Mouse (Mus musculus) midbrain, embryonic 13.5 days (tissue): ENCODE results near the gene Phf21a. TPM values are rescaled to one million over a fixed set of nuclear protein-coding genes. Genes with fewer than 3 reads are reported as not detected.
"Not testable (repeated sequence)": the region's sequence is repeated elsewhere in the genome, so short reads cannot be mapped to it uniquely, and the experiment has no call there.

ENCODE experiments used
- ATAC-seq: fragments of 200-750 bp; cut with Nextera tagmentation; 2 replicates; pipeline ENCODE4 v1.8.0; 2017; ENCODE audit warnings: mild to moderate bottlenecking, moderate TSS enrichment, moderate library complexity
- H3K27ac ChIP-seq: fragments of 300-500 bp; sonication (generic); 2 replicates; pipeline ENCODE4 v1.5.1; 2015; ENCODE audit warnings: inconsistent platforms, mild to moderate bottlenecking, moderate library complexity
- H3K27me3 ChIP-seq: fragments of 300-500 bp; sonication (generic); 2 replicates; pipeline ENCODE4 v1.6.1; 2015; ENCODE audit warnings: mild to moderate bottlenecking, inconsistent platforms
- H3K36me3 ChIP-seq: fragments of 300-500 bp; sonication (generic); 2 replicates; pipeline ENCODE4 v1.6.1; 2015; ENCODE audit warnings: mild to moderate bottlenecking, inconsistent platforms
- H3K4me1 ChIP-seq: fragments of 300-500 bp; sonication (generic); replicated peaks from 2 replicates; pipeline ENCODE4 v1.6.1; 2015; ENCODE audit warnings: inconsistent platforms
- H3K4me2 ChIP-seq: fragments of 300-500 bp; sonication (generic); replicated peaks from 2 replicates; pipeline ENCODE4 v1.6.1; 2015; ENCODE audit warnings: moderate library complexity, mild to moderate bottlenecking, inconsistent platforms
- H3K4me3 ChIP-seq: fragments of 300-500 bp; sonication (generic); replicated peaks from 2 replicates; pipeline ENCODE4 v1.5.1; 2015; ENCODE audit warnings: mild to moderate bottlenecking, inconsistent platforms
- H3K9ac ChIP-seq: fragments of 300-500 bp; sonication (generic); replicated peaks from 2 replicates; pipeline ENCODE4 v1.6.1; 2015; ENCODE audit warnings: mild to moderate bottlenecking, inconsistent platforms
- H3K9me3 ChIP-seq: fragments of 300-500 bp; sonication (generic); 2 replicates; pipeline ENCODE4 v1.6.1; 2016; ENCODE audit warnings: mild to moderate bottlenecking, inconsistent platforms
- WGBS: fragments of 180-500 bp; shearing (Covaris S2); methylation state at CpG from one replicate; pipeline ENCODE4 v1.1.7; 2015; 5-methylcytosine and 5-hydroxymethylcytosine counted together
- polyA plus RNA-seq: library from polyadenylated mRNA; unstranded; fragments of >200 nt; fragmentation: Nextera tagmentation; extraction: Ambion mirVana; gene quantifications from 2 replicates; pipeline ENCODE4 v1.2.1, GENCODE M21; 2015

The Phf21a gene
- polyA plus RNA-seq, 1 experiment from 2014 or later, result 48.8 TPM

DNA sequence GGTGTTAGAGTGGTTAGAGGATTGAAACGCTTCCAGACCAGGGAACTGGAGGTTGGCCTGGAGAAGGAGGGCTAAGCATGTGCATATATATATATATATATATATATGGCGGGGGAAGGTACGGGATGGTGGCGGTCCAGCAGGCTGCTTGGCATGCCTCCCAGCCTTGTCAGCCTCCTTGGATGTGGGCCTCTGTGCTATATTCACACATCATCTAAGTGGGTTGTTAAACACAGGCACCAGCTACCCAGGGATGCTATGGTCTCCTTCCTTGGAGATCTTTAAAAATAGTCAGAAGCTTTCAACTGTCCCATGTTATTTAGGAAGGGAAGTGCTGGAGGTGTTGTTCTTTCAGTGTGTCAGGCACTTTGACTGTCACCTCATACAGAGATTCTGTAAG, 3.1 kb upstream of the Phf21a start:
- WGBS, result 89% methylated on average over 4 of the region's 4 CpGs
- no peak overlapping the region for H3K4me2 ChIP-seq
- no peak overlapping the region for H3K27ac ChIP-seq
- H3K9me3 ChIP-seq, result no peaks in the 10 kb centered on the region
- H3K4me3 ChIP-seq, result no peak overlapping the region
- no peaks in the 10 kb centered on the region for H3K36me3 ChIP-seq
- H3K9ac ChIP-seq, result no peak overlapping the region
- no peaks in the 10 kb centered on the region for H3K27me3 ChIP-seq
- no peaks in the 10 kb centered on the region for H3K4me1 ChIP-seq
- ATAC-seq, result no peak

DNA sequence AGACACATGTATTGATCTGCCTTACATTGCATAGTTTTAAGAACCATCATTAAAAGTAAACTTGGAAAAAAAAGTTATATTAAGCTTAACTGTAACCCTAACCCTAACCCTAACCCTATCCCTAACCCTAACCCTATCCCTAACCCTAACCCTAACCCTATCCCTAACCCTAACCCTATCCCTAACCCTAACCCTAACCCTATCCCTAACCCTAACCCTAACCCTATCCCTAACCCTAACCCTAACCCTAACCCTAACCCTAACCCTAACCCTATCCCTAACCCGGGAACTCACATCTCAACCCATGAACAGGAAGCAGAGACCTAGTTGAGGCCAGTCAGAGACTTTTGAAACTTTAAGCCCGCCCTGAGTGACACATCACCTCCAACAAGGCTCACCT, 586 bp downstream of the Phf21a start:
- not testable (repeated sequence) for H3K27ac ChIP-seq, H3K4me3 ChIP-seq, H3K4me1 ChIP-seq, ATAC-seq, H3K36me3 ChIP-seq, H3K4me2 ChIP-seq, H3K9ac ChIP-seq, H3K27me3 ChIP-seq, H3K9me3 ChIP-seq
- 89% methylated on average over 2 of the region's 2 CpGs for WGBS

DNA sequence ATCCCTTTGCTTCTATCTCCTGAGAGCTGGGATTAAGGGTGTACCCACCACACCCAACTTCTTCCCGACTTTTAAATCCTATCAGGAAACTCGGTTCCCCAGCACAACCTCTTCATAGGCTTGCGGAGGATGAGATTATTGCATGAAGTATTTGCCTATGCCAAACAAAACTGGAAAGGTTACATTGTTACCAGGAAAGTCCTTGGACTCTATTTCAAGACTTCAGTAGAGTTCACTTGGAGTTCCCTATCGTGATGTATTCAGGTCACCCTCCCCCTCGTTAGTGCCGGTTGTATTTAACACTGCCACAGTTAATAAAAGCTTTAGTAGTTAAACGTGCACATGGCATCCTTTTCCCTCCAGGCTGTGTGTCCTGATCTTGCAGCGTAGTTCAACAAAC, 1.2 kb downstream of the Phf21a start:
- Histone ChIP-seq H3K4me3 (no peak overlapping the region), H3K27me3 (no peaks in the 10 kb centered on the region), H3K36me3 (no peaks in the 10 kb centered on the region), H3K4me1 (no peaks in the 10 kb centered on the region), H3K4me2 (no peak overlapping the region), H3K9me3 (no peaks in the 10 kb centered on the region), H3K27ac (no peak overlapping the region), H3K9ac (no peak overlapping the region)
- WGBS, result 70% methylated on average over 8 of the region's 8 CpGs
- no peak for ATAC-seq

DNA sequence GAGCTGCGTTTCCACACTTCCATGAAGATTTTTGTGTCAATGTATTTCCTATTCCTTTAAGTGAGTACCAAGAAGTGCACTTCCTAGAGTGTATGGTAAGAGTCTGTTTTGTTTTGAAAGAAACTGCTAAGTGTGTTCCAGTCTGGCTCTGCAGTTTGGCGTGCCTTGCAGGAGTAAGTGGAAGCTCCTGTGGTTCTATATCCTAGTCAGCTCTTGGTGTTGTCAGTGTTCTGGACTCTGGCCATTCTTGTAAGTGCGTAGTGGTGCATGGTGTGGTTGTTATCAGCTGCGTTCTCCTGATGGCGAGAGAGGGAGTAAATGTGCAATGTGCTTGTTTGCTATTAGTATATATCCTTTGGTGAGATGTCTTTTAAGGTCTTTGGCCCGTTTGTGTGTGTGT, 7.9 kb downstream of the Phf21a start:
- H3K36me3 ChIP-seq, result no peaks in the 10 kb centered on the region
- no peak overlapping the region for H3K4me2 ChIP-seq
- WGBS, result 88% methylated on average over 6 of the region's 6 CpGs
- H3K27me3 ChIP-seq, result no peaks in the 10 kb centered on the region
- H3K4me3 ChIP-seq, result no peak overlapping the region
- ATAC-seq, result no peak
- H3K9me3 ChIP-seq, result no peaks in the 10 kb centered on the region
- H3K27ac ChIP-seq, result no peak overlapping the region
- H3K4me1 ChIP-seq, result no peaks in the 10 kb centered on the region
- H3K9ac ChIP-seq, result no peak overlapping the region

DNA sequence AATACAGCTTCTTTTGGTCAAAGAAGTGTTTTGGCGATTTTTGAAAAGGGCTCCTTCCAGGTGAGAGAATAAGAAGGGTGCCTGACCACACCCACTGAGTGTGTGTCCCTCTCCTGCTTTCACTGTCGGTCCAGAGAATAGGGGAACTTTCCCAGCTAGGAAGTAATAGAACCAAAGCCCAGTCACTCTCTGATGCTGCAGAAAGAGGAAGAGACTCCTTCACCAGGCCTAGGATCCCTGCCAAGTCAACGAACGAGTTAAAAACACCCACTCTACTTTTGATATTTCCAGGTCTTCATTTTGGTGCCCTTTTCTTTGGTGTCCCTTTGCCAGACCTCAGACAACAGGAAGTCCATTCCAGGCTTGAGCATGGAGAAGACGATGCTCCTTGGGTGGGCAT, 31.6 kb downstream of the Phf21a start:
- H3K9me3 ChIP-seq, result no peaks in the 10 kb centered on the region
- no peaks in the 10 kb centered on the region for H3K36me3 ChIP-seq
- H3K4me3 ChIP-seq, result no peak overlapping the region
- H3K4me1 ChIP-seq, result no peaks in the 10 kb centered on the region
- H3K4me2 ChIP-seq, result no peak overlapping the region
- no peak overlapping the region for H3K9ac ChIP-seq
- WGBS, result 85% methylated on average over 5 of the region's 5 CpGs
- no peak for ATAC-seq
- no peaks in the 10 kb centered on the region for H3K27me3 ChIP-seq
- no peak overlapping the region for H3K27ac ChIP-seq

DNA sequence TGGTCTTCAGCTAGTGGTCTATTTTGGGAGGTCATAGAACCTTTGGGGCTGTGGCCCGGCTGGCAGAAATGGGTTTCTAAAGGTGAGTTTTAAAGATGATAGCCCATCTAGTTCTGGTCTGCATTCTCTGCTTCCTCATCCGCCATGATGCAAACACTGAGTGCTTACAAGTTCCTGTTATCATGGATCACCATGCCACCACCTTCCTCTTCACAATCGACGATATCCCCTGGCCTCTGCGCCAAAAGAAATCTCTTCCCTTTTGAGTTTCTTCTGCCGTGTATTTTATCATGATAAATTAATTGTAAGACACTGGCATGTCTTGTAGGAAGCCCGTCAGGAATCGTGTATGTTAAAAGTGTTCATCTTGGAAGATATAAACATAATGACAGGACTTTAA, 32.4 kb downstream of the Phf21a start:
- Histone ChIP-seq H3K4me2 (no peak overlapping the region), H3K4me1 (no peaks in the 10 kb centered on the region), H3K27me3 (no peaks in the 10 kb centered on the region), H3K4me3 (no peak overlapping the region), H3K9me3 (no peaks in the 10 kb centered on the region), H3K27ac (no peak overlapping the region), H3K9ac (no peak overlapping the region), H3K36me3 (no peaks in the 10 kb centered on the region)
- ATAC-seq, result no peak
- WGBS, result 94% methylated on average over 8 of the region's 8 CpGs

DNA sequence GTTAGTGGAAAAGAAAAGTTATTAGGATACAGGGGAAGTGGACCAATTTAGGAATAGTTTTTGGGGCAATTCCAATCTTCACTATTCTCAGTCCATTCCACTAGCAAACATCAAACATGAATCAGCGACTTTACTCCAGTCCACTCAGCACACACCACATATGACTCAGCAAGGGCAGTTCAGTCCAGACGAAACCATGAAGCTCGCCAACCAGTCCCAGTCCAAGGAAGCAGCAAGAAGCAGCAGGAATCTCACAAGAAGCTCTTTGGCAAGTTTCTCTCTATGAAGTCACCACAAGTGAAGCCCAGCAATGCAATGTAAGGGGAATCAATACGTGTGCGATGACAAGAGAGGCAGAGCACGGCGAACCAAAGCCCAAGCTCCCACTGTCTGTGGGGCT, 37.2 kb downstream of the Phf21a start:
- Histone ChIP-seq H3K27me3 (no peaks in the 10 kb centered on the region), H3K9me3 (no peaks in the 10 kb centered on the region), H3K9ac (no peak overlapping the region), H3K4me3 (no peak overlapping the region), H3K36me3 (no peaks in the 10 kb centered on the region), H3K4me1 (no peaks in the 10 kb centered on the region), H3K27ac (no peak overlapping the region), H3K4me2 (no peak overlapping the region)
- 98% methylated on average over 7 of the region's 7 CpGs for WGBS
- no peak for ATAC-seq

DNA sequence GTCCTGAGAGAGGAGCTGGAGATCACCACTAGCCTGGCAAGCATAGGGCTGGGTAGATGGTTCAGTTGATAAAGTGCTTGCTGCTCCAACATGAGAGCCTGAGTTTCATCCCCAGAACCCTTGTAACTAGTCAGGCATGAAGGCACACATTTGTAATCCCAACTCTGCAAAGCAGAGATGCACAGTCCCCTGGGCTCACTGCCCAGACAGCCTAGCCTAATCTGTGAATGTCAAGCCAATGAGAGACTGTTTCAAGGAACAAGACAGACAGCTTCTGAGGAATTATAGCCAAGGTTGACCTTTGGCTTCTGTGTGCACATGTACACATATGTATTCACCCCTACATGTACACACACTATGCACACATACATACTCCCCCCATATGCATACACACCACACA, 45.8 kb downstream of the Phf21a start:
- Histone ChIP-seq H3K4me3 (no peak overlapping the region), H3K36me3 (no peaks in the 10 kb centered on the region), H3K27ac (no peak overlapping the region), H3K9me3 (no peaks in the 10 kb centered on the region), H3K4me1 (peaks cover 10% of the 10 kb centered on the region), H3K4me2 (no peak overlapping the region), H3K9ac (no peak overlapping the region), H3K27me3 (no peaks in the 10 kb centered on the region)
- ATAC-seq, result no peak

DNA sequence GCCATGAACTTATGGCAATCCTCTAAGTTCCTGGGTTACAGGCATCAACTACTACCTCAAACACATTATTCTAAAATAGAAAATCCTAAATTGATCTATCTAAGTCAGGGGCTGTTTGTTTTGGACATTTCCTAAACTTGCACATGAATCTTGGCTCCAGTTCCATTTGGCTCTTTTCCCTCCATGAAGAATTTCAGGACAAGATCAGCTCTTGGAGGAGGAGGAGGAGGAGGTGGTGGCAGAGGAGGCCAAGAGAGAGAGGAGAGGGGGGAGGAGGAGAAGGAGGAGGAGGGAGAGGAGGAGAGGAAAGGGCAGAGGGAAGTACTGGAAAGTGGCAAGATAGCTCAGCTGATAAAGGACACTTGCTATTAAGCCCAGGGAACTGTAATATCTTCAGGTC, 46.4 kb downstream of the Phf21a start:
- Histone ChIP-seq H3K4me1 (peaks cover 10% of the 10 kb centered on the region), H3K4me2 (no peak overlapping the region), H3K9ac (no peak overlapping the region), H3K4me3 (no peak overlapping the region), H3K36me3 (no peaks in the 10 kb centered on the region), H3K27ac (no peak overlapping the region), H3K9me3 (no peaks in the 10 kb centered on the region), H3K27me3 (no peaks in the 10 kb centered on the region)
- no peak for ATAC-seq

DNA sequence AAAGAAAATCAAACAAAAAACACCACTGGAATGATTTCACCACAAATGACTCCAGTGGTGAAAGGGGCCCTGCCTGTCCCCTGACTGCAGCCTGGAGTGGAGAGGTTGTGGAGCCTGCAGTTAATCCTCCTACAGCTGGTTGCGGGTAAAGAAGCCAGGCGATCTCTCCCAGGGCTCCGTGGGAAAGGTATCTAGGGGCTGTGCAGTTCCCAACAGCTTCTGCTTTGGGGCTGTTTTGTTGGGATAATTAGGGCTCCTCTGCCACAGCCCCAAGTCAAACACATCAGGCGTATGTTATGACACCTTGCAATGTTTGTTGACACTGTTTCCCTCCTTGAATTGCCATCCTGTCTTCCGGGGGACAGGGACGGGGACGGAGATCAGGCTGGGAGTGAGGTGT, 47.5 kb downstream of the Phf21a start:
- ATAC-seq, result no peak
- H3K4me2 ChIP-seq, result peak overlapping the region; percentile 1

DNA sequence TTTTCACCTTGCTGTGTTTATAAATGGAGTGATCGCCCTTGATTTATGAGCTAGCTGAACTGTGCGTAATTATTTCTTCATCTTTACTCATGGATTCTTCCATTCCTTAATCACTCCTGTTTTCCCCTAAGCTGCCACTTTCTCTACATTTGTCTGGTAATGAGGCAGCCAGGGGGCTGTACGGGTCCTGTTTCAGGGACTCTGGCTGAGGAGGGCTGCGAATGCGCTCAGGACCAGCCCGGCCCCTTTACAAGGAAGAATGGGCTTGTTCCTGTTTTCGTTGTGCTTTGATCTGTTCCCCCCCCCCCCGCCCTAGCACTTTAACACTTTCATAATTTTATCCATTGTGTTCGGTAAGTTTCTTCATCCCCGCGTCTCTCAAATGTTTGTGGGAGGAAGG, 48.2 kb downstream of the Phf21a start:
- Histone ChIP-seq H3K9ac (no peak overlapping the region), H3K9me3 (no peaks in the 10 kb centered on the region), H3K4me2 (peak overlapping the region; percentile 1), H3K27ac (no peak overlapping the region), H3K27me3 (no peaks in the 10 kb centered on the region), H3K36me3 (no peaks in the 10 kb centered on the region), H3K4me3 (no peak overlapping the region), H3K4me1 (peaks cover 10% of the 10 kb centered on the region)
- 25% methylated on average over 11 of the region's 11 CpGs for WGBS
- no peak for ATAC-seq

More for the DNA sequence above, 47.5 kb downstream of the Phf21a start:
- no peaks in the 10 kb centered on the region for H3K9me3 ChIP-seq
- no peak overlapping the region for H3K27ac ChIP-seq
- no peaks in the 10 kb centered on the region for H3K27me3 ChIP-seq
- no peaks in the 10 kb centered on the region for H3K36me3 ChIP-seq
- H3K4me1 ChIP-seq, result peaks cover 10% of the 10 kb centered on the region
- 23% methylated on average over 7 of the region's 7 CpGs for WGBS
- H3K4me3 ChIP-seq, result no peak overlapping the region
- no peak overlapping the region for H3K9ac ChIP-seq

DNA sequence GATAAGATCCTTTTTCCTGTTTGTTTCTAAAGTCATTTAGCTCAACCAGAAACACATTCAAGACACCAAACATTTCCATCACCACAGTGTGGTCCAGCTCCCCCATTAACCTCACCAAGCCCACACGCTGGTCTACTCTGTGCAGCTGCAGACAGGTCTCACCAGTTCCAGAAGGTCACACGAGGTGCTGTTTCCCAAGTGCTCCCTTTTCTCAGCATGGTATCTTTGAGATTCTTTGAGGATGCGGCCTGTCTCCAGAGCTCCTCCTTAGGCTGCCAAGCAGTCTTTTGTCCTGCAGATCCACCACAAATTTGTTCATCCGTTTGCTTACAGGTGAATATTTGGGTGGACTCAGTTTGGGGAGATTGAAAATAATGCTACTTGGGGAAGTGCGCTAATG, 51.0 kb downstream of the Phf21a start:
- Histone ChIP-seq H3K36me3 (no peaks in the 10 kb centered on the region), H3K27me3 (no peaks in the 10 kb centered on the region), H3K27ac (no peak overlapping the region), H3K9ac (no peak overlapping the region), H3K4me3 (no peak overlapping the region), H3K4me1 (peaks cover 10% of the 10 kb centered on the region), H3K9me3 (no peaks in the 10 kb centered on the region), H3K4me2 (no peak overlapping the region)
- ATAC-seq, result no peak
- WGBS, result 28% methylated on average over 5 of the region's 5 CpGs

DNA sequence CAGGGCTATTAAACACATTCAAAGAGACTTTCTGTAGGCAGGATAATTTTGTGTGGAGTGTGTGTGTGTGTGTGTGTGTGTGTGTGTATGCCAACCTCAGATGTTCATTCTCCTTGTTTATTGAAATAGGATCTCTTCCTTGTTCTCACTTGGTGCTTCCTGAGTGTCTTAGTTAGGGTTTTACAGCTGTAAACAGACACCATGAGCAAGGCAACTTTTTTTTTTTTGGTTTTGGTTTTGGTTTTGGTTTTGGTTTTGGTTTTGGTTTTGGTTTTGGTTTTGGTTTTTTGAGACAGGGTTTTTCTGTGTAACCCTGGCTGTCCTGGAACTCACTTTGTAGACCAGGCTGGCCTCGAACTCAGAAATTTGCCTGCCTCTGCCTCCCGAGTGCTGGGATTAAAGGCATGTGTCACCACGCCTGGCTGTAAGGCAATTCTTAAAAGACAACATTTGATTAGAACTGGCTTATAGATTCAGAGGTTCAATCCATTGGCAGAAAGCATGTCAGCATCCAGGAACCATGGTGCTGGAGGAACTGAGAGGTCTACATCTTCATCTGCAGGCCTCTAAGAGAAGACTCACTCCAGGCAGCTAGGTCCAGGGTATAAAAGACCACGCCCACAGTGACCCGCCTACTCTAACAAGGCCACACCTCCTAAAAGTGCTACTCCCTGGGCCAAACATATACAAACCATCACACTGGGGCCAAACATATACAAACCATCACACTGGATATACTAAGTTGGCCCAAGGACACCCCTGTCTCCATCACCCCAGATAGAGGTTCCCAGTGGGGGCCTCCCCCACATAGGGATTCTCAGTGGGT, 55.2 kb downstream of the Phf21a start:
- H3K9me3 ChIP-seq, H3K36me3 ChIP-seq, ATAC-seq, H3K4me3 ChIP-seq, H3K4me1 ChIP-seq, H3K4me2 ChIP-seq, H3K9ac ChIP-seq, H3K27ac ChIP-seq, H3K27me3 ChIP-seq: not testable (repeated sequence)
- 84% methylated on average over 5 of the region's 5 CpGs for whole genome bisulfite sequencing
